Mouse (Mus musculus): ENCODE measurements at regions not wholly inside any gene's neighbourhood (a gene's known extent, or its start where the extent isn't known, plus 50 kb on each side); places are given as distances from the start of the nearest gene placed in this dataset.

GRCm38 (mm10) chr3:18695113-18695792 is 747.0 kb downstream of the Cypt12 start:
- TF ChIP-seq CTCF (IDR thresholded peaks at IDR 0.05; ENCODE audit: low read depth) (no peak), EP300 (IDR thresholded peaks at IDR 0.05; ENCODE audit: low read depth) (no peak)

All from liver, postnatal 0 days (tissue).